Mouse (Mus musculus) adrenal gland, postnatal 10 days (tissue): ENCODE measurements around the gene Parl. TPM values are rescaled to one million over a fixed set of nuclear protein-coding genes. Genes with fewer than 3 reads are reported as not detected.
A peak's percentile ranks its signal among the peaks of the same experiment; 100 is the strongest.

Source experiments
- DNase-seq: peaks from one replicate; pipeline ENCODE4 v3.0.0; 2021; ENCODE audit warnings: mixed read lengths
- total RNA-seq, 2 experiments: library from RNA; stranded (reverse); gene quantifications; 2 replicates each; pipeline ENCODE4 v1.2.3; 2021

The Parl gene
- total RNA-seq, 2 experiments from 2014 or later = 129 to 151 TPM

DNA sequence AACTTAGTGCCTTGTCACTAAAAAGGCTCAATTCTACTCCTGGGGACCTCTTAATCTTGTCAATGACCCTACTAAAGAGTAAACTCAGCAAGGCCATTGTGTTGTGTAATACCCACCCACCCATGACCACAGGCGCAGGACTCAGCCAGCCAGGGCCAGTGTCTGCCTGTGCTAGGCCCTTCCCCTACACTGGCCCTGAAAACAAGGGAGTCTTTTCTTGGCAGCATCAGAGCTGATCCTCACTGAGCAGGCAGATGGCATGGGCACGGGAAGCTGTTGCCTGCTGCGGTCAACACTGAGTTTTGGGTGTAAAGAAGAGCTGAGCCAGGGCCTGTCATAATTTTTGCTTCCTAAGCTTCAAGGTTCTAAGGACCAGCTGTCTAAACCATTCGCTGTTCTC, 64.8 kb downstream of the Parl start:
- DNase-seq = peak; percentile 59

DNA sequence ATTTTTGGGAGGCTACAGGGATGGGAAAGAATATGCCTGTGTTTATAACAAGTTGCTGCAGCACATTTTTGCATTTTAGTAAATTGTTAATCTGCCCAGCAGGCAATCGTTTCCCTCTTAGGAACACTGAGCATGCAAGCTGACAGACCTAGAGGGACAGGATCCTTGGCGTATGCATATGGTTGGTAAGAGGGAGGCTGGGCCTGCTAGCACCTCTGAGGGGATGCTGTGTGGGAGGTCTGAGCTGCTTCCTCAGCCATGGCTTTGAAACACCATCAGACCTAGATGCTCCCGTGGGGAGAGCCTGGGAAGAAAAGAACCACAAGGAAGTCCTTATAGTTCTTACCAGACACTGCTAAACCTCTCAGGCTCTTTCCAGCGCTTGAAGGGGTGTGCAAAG, 67.8 kb downstream of the Parl start:
- no peak for DNase-seq

Other genes starting within 250 kb of the Parl start
- 10 to 100 TPM; 79.1 to 94.7 TPM for gene Klhl24, start 204.8 kb downstream of the Parl start, total RNA-seq
- gene Yeats2, start 161.3 kb downstream of the Parl start, total RNA-seq = 10 to 100 TPM; 29.5 to 46.7 TPM
- 1 to 10 TPM; 2.3 to 3.4 TPM for gene Map6d1, start 61.0 kb downstream of the Parl start, total RNA-seq
- 1 to 10 TPM in 1 of 2 experiments, not detected in 1; 1.1 TPM for gene Cyp2ab1, start 23.0 kb upstream of the Parl start, total RNA-seq
- 10 to 100 TPM; 43.6 to 59.3 TPM for gene Abcc5, start 124.0 kb upstream of the Parl start, total RNA-seq
- gene Eif2b5, start 196.4 kb upstream of the Parl start, total RNA-seq = 10 to 100 TPM; 56.6 to 61.4 TPM
- 10 to 100 TPM; 38.9 to 43.5 TPM for gene Dvl3, start 214.6 kb upstream of the Parl start, total RNA-seq
- 100 to 1,000 TPM; 277 to 296 TPM for gene Ap2m1, start 233.1 kb upstream of the Parl start, total RNA-seq
- 10 to 100 TPM; 71.2 to 78.8 TPM for gene Abcf3, start 246.2 kb upstream of the Parl start, total RNA-seq